Mouse (Mus musculus) adrenal gland (tissue): ENCODE measurements around the gene Fam219b.

Experiments
- intact Hi-C: fragments of 180-260 bp; cut with DNase I; formaldehyde crosslinking; loops from one replicate; pipeline ENCODE4 v1.15.1; 2025

The Fam219b gene

DNA sequence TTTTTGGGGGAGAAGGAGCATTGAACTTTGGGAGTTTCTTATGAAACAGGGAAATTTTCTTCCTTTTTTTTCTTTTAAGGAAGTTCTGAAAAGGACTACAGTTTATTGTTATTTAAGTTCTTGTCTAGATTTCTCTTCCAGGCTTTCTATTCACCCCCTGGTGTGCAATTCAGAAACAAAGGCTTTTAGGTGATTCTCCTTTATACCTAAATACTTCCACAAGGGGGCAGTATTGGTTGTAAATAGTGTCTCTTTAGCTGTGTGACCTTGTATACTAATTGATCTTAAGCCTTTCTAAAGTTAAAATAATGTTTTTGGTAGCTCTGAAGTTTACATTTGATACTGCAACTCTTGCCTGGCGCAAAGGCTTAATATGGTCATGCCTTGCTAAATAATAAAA lies 13.6 kb upstream of the Fam219b start:
- intact Hi-C loops, result loop anchor here (5.0 kb wide), 1 partner anchor 134 kb away; no protein-coding TSS in a partner anchor

- intact Hi-C loops, result loop anchor here (5.0 kb wide), 1 partner anchor 133 kb away; no protein-coding TSS in a partner anchor
Measured at GRCm38 (mm10) chr9:57524439-57524838, 12.9 kb upstream of the Fam219b start.

DNA sequence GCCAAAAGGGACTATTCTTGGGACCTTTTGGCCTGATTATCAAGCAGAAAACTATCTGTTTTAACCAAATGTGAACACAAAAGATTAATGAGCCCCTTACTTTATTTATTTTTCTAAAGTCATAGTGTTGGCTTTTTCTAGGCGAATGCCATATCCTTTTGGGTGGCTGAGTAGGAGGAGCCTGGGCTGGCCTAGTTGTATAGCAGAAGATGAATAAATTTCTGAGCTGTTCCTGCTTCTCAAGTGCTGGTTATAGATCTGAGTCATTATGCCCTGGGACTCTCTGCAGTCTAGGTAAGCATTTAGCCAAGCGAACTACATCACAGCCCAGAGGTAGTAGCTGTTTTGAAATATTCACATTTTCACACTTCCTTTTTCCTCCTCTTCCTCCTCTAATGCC lies 11.8 kb upstream of the Fam219b start:
- intact Hi-C loops, result no loop called here

DNA sequence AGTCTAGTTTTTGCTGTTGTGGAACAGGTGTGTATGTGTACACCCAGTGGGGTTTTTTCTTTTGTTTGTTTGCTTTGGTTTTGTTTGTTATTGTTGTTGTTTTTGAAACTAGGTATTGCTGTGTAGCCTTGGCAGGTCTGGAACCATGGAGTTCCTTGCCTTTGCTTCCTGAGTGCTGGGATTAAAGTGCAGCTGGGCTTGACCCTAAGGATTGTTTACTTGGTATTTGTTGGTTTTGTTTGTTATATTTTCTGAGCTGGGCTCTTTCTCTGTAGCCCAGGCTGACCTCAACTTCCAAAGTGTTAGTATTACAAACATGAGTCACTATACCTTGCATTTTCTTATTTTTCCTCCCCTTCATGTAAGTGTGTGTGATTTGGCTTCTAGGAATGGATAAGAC lies 10.9 kb upstream of the Fam219b start:
- intact Hi-C loops, result no loop called here

DNA sequence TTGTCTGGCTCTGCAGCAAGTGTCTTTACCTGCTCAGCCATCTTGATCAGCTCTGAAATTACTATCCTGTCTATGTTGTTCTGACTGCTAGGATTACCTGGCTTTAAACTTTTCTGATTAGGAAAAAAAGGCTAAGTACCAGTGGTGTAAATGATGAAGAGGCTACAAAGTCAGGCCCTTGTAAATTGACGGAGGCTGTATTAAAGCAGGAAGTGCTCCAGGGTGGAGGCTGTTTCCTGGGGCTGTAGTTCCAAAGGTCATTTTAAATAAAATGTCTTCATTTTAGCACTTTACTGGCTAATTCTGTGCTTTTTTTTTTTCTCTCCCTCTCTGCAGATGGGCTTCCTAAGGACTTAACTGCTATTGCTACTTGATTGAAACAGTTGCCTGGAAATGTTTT lies 5.4 kb upstream of the Fam219b start:
- intact Hi-C loops, result no loop called here

- intact Hi-C loops, result loop anchor here (5.0 kb wide), 1 partner anchor 116 kb away; the partner anchor contains the start of gene Csk
Measured at GRCm38 (mm10) chr9:57536362-57536761, 966 bp upstream of the Fam219b start.

- intact Hi-C loops, result loop anchor here (5.0 kb wide), 1 partner anchor 115 kb away; the partner anchor contains the start of gene Csk
Measured at GRCm38 (mm10) chr9:57537728-57538181, 427 bp downstream of the Fam219b start.

GRCm38 (mm10) chr9:57539550-57539949 lies 2.2 kb downstream of the Fam219b start:
- intact Hi-C loops, result loop anchor here (5.0 kb wide), 1 partner anchor 113 kb away; the partner anchor contains the start of gene Csk

DNA sequence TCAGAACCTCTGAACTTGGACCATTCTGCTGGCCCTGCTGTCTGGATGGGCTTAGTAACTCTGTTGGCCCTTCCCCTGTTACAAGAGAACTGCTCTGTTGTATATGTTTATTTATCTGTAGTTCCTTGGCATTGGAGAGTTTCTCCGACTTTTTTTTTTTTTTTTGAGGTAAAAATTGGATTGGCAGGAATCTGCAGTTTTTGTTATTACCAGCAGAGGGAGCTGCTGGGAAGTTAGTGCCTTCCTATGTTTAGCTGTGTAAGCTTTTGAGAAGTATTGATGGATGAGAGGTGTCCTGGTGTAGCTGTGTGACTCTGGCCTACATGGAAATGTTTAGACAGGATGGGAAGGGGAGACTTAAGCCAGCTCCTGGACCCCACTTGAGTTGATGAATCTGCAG lies 4.0 kb downstream of the Fam219b start:
- intact Hi-C loops, result loop anchor here (5.0 kb wide), 1 partner anchor 46 kb away; the partner anchor contains the start of gene Ulk3

DNA sequence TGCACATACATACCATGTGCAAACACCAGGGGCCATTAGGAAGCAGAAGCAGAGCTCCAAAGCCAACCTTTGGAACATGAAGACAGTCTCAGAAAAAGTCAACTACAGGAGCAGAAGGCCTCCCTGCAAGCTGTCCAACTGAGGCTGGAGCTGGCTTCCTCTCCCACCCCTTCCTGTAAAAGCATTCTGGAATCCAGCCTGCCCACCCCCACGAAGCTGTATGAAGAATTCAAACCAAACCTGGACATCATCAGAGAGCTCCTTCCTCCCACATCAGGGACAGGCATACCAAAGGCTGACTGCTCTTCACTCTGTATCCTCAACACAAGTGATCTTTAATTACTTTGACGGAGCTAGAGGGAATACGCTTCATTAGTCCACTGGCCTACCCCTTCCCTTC lies 6.6 kb downstream of the Fam219b start:
- intact Hi-C loops, result loop anchor here (5.0 kb wide), 1 partner anchor 43 kb away; the partner anchor contains the start of gene Ulk3

GRCm38 (mm10) chr9:57547287-57547686 lies 10.0 kb downstream of the Fam219b start:
- intact Hi-C loops, result no loop called here

DNA sequence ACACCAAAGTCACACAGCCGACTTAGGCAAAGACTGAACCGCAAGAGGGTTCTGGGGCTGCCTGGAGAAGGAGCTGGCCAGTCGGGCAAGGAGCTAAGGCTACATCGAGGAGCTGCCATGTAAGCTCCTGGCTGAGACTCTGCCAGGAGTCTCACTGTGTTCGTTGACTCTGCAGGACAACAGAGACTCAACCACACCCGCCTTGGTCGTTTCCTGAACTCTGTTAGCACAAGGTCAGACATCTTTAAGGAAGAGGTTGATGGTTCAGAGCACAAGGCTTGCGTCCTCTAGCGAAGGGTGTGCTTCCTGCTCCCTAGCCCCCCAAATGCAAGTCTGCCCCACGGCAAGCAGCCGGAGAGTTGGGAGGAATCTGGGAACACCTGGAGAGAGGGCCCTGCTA lies 10.5 kb downstream of the Fam219b start:
- intact Hi-C loops, result no loop called here

DNA sequence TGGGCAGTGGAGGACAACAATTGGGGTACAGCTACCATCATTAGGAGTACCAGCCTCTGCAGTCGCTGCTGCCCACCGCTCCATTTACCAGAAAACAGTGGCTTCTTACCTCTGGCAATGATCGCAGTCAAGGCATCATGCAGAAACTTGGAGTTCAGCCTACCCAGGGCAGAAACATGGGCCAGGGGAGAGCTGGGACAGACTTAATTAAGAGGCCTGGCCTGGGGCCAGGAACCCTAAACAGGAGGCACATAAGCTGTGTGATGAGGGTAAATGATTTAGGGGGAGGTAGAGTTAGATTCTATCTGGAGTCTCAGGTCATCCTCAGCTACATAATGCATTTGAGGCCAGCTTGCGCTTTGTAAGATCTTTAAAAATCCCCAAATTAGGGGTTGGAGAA lies 11.9 kb downstream of the Fam219b start:
- intact Hi-C loops, result no loop called here

GRCm38 (mm10) chr9:57550126-57550862 lies 13.0 kb downstream of the Fam219b start:
- intact Hi-C loops, result loop anchor here (5.0 kb wide), 1 partner anchor 42 kb away; no protein-coding TSS in a partner anchor

DNA sequence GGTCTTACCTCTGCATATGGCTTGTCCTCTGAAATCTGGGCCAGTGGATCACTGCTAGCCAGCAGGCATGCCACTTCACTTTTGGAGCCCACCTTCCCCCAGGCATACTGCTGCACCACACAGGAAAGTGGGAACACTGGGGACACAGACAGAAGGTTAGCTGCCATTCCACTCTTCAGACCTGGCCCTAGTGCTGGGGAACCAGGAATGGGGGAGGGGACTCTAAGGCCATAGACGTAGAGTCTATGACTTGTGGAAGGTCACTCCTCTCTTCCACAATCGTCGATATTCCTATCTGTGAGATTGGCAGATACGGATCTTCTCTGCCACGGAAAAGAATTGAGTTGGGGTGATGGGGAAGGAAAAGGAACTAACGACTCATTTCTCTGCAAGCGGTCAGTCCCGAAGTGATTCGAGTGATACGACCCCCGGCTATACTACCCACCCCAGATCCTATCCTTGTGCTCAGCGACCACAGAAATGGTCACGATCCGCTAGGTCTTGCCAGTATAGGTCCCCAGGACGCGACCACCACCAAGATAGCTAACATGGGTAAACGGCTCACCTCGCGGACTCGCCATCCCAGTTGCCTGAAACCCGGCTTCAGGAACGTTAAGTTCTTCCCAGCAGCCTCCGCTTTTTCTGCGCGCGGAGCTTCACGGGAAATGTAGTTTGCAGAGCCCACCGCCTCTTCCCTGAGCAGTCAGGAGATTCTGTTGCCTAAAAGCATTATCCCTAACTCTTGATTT lies 15.0 kb downstream of the Fam219b start, which contains the start of gene Mpi:
Mpi (minus strand) TSS at position 625 of the 749 bp plus-strand sequence.
- intact Hi-C loops, result loop anchor here (5.0 kb wide), 1 partner anchor 40 kb away; no protein-coding TSS in a partner anchor

DNA sequence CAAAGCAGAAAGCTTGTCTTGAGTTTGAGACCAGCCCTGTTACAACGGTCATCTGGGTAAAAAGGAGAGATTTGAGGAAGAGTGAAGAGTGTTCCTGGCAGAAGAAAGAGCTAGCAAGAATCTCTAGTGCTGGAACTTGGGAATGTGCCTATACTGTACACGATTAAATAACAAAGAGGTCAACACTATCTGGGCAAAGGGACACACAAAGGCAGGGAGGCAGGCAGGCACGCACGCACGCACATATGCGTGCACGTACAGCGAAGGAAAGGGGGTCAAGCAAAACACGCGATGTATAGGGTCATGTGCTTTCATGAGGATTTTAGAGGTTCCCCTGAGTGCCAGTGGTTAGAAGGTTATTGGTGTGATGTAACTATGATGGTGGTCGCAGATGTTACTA lies 15.8 kb downstream of the Fam219b start:
- intact Hi-C loops, result loop anchor here (5.0 kb wide), 1 partner anchor 39 kb away; no protein-coding TSS in a partner anchor

DNA sequence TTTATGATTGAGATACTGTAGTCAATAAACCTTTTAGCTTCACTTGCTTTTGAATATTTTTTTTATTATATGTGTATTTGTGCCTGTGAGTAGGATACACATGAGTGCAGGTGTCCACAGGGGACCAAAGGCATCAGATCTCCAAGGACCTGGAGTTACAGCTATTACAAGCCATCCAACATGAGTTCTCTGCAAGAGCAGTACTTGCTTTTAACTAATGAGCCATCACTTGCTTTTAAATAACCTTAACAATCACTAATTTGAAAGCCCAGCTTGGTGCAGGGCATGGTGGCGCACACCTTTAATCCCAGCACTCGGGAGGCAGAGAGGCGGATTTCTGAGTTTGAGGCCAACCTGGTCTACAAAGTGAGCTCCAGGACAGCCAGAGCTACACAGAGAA lies 17.4 kb downstream of the Fam219b start:
- intact Hi-C loops, result loop anchor here (5.0 kb wide), 1 partner anchor 38 kb away; no protein-coding TSS in a partner anchor

DNA sequence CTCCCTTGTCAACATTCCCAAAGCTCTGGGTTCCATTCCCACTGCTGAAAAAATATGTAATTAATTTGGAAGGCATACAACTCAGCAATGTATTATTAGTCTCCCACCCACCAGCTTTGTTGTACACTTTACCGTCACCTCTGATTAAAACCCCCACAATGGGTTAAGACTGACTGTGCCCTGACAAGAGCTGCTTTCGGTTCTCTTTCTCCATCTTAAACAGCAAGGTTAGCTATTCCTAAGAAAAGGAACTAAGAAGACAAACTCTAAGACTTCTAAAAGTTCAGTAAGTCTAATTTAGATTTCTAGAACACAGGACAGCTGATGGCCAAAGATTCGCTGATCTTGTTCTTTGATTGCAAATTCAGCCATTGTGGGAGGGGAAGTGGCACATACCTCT lies 19.9 kb downstream of the Fam219b start:
- intact Hi-C loops, result no loop called here

GRCm38 (mm10) chr9:57558625-57559024 lies 21.3 kb downstream of the Fam219b start:
- intact Hi-C loops, result no loop called here

DNA sequence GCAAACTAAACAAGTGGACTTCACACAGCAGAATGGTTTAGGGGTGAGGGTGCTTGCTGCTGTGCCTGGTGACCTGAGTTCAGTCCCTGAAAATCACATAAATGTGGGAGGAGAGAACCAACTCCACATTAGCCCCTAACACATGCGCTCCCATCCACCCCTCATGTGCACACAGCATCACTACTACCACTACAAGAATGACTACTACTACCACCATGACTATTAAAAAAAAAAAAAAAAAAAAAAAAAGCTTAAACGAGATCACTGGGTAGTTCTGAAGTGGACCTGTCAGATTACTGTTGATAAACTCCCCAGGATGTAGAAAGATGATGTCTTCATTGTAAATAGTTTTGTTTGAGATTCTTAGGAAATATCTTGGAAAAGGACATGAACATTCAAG lies 22.2 kb downstream of the Fam219b start:
- intact Hi-C loops, result no loop called here

DNA sequence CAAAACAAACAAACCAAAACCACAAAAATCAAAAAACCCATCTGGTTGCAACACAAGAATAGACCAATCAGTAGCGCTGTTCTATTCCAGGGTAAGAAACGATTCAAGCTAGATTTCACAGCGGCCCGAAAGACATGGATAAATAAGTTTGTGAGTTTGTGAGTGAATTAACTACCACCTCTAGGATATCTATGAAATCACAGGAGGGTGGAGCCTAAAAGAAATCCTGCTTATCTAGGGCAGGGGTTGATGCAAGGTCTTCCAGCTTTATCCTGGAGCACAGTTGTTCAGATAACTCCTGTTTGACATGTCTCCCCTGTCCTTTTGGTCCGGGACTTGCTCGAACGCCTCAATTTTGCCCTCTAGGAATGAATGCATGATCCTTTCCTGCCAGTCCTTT lies 22.9 kb downstream of the Fam219b start:
- intact Hi-C loops, result no loop called here
